Mouse (Mus musculus): ENCODE measurements around the gene St8sia1. TPM values are rescaled to one million over a fixed set of nuclear protein-coding genes. Genes with fewer than 3 reads are reported as not detected.

The St8sia1 gene
- total RNA-seq (2023): 10 to 100 TPM; 78.9 to 91.5 TPM

GRCm38 (mm10) chr6:142964076-142964530, at the start of gene St8sia1:
St8sia1 (minus strand) TSS chr6:142964452.

GRCm38 (mm10) chr6:142804402-142804801, 159.8 kb downstream of the St8sia1 start, which contains the start of gene Sult6b2:
Sult6b2 (minus strand) TSS chr6:142804502.

Other genes starting within 250 kb of the St8sia1 start
- gene Cmas, start 207.8 kb downstream of the St8sia1 start, total RNA-seq (2023): 10 to 100 TPM; 76.7 to 79.8 TPM
- gene Sult6b2, start 159.9 kb downstream of the St8sia1 start, total RNA-seq (2023): under 1 TPM; 0.87 to 0.95 TPM
- gene C2cd5, start 135.7 kb upstream of the St8sia1 start, total RNA-seq (2023): 10 to 100 TPM; 71.5 to 79.3 TPM
- gene Etnk1, start 202.8 kb upstream of the St8sia1 start, total RNA-seq (2023): 100 to 1,000 TPM in 1 of 2 experiments, 10 to 100 TPM in 1; 86.0 to 102 TPM